9 mouse cellular contexts compared by ENCODE assay signal in the genomic region with DNA sequence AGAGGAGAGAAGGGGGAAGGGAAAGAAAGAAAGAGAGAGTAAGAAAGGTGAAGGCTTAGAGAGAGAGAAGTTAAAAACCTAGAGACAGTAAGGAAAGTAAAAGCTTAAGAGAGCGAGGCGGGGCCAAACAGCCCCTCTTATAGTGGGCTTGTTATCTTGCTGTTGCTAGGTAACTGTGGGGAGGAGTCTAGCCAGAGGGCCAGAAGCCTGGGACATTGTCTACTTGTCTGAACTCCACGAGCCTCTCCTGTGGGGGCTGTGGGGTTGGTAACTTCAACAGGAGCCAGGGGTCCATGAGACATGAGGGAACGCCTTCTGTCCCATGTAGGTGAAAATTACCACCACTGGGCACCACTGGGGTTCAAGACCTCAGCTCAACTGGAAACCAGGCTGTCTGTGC. TPM values are rescaled to one million over a fixed set of nuclear protein-coding genes. Genes with fewer than 3 reads are reported as not detected.
DNase-seq lines count a peak whose midpoint lies in the region; ATAC-seq and TF ChIP-seq lines count a peak whose summit lies in the region.
"Not testable (repeated sequence)": the region's sequence is repeated elsewhere in the genome, so short reads cannot be mapped to it uniquely, and the experiment has no call there.
"Had no signal": no experiment of that assay in that cellular context is flagged by ENCODE, and none has a peak within 500 bp of the region (broad histone marks: within the 10 kb centered on the region; RNA-seq: fewer than 3 reads in every experiment).

No protein-coding gene starts in this region.

- peak; percentile 26; the same call in 1 of the 2 replicates for TF ChIP-seq POLR2A in testis, adult 2 months (IDR thresholded peaks at IDR 0.05; ENCODE audit: control insufficient read depth, low read depth, low read length)

- 0 out of 2 replicates have a peak overlapping the region, but pooled peaks have one; percentile 21 for H3K9ac ChIP-seq in forebrain, embryonic 13.5 days
- not testable (repeated sequence) for H3K9ac ChIP-seq in hindbrain, embryonic 11.5 days (ENCODE audit: low read depth, low read length); midbrain, postnatal 0 days (replicated peaks; ENCODE audit: low read length, poor library complexity, severe bottlenecking)
- H3K9ac ChIP-seq in liver, postnatal 0 days (replicated peaks), result peak overlapping the region; percentile 11; the same call in 1 of the 2 replicates

- H3K27ac ChIP-seq in forebrain, embryonic 13.5 days, result peak overlapping the region; percentile 41; the same call in 1 of the 2 replicates
- peak overlapping the region; percentile 51 for H3K27ac ChIP-seq in hindbrain, embryonic 11.5 days (ENCODE audit: low read depth, low read length)
- H3K27ac ChIP-seq in limb, embryonic 10.5 days, result peak overlapping the region; percentile 80
- H3K27ac ChIP-seq in liver, postnatal 0 days (ENCODE audit: low read depth); midbrain, postnatal 0 days (ENCODE audit: low read depth, low read length); testis, adult 2 months (ENCODE audit: control insufficient read depth, insufficient read depth, low read depth, low read length): not testable (repeated sequence)

- not testable (repeated sequence) for H3K36me3 ChIP-seq in E14TG2a.4 (ENCODE audit: insufficient read depth, low read length); forebrain, embryonic 13.5 days (ENCODE audit: poor library complexity, severe bottlenecking); hindbrain, embryonic 11.5 days (ENCODE audit: control insufficient read depth, insufficient read depth, low read length); limb, embryonic 10.5 days; liver, postnatal 0 days (replicated peaks; ENCODE audit: insufficient read depth, low read length); midbrain, postnatal 0 days (ENCODE audit: insufficient read depth, low read length); testis, adult 2 months (ENCODE audit: control insufficient read depth, insufficient read depth, low read length)

- peaks cover 49% of the 10 kb centered on the region for H3K4me1 ChIP-seq in E14TG2a.4 (replicated peaks; ENCODE audit: low read depth, low read length)
- H3K4me1 ChIP-seq in forebrain, embryonic 13.5 days, result peaks cover 31% of the 10 kb centered on the region
- peaks cover 24% of the 10 kb centered on the region for H3K4me1 ChIP-seq in hindbrain, embryonic 11.5 days (replicated peaks; ENCODE audit: control insufficient read depth, insufficient read depth, low read length)
- peaks cover 35% of the 10 kb centered on the region for H3K4me1 ChIP-seq in limb, embryonic 10.5 days
- peaks cover 36% of the 10 kb centered on the region for H3K4me1 ChIP-seq in liver, postnatal 0 days (ENCODE audit: insufficient read depth)
- H3K4me1 ChIP-seq in midbrain, postnatal 0 days (ENCODE audit: insufficient read depth, low read length), result not testable (repeated sequence)
- H3K4me1 ChIP-seq in testis, adult 2 months (ENCODE audit: control insufficient read depth, insufficient read depth, low read length), result peaks cover 13% of the 10 kb centered on the region

- DNase-seq in embryo, embryonic 10.5 days (ENCODE audit: low spot score), result peak; percentile 78
- DNase-seq in hindbrain, embryonic 11.5 days (ENCODE audit: low spot score), result peak; percentile 55
- not testable (repeated sequence) for DNase-seq in limb, embryonic 10.5 days (ENCODE audit: low spot score); liver, postnatal 0 days; midbrain, postnatal 0 days (ENCODE audit: low spot score)

- 5% methylated on average over 4 of the region's 4 CpGs for WGBS in forebrain, embryonic 13.5 days
- WGBS in hindbrain, embryonic 11.5 days, result 10% methylated on average over 4 of the region's 4 CpGs
- WGBS in limb, embryonic 10.5 days, result 31% methylated on average over 4 of the region's 4 CpGs
- WGBS in liver, postnatal 0 days (ENCODE audit: insufficient replicate concordance), result 34% methylated on average over 4 of the region's 4 CpGs
- WGBS in midbrain, postnatal 0 days, result 17% methylated on average over 4 of the region's 4 CpGs

- ATAC-seq in forebrain, embryonic 13.5 days; liver, postnatal 0 days; midbrain, postnatal 0 days (ENCODE audit: low FRiP score): not testable (repeated sequence)
- peak; percentile 60 for ATAC-seq in hindbrain, embryonic 11.5 days (ENCODE audit: low FRiP score)

- not testable (repeated sequence) for H3K9me3 ChIP-seq in E14TG2a.4 (ENCODE audit: low read length); forebrain, embryonic 13.5 days (replicated peaks); hindbrain, embryonic 11.5 days (ENCODE audit: control insufficient read depth, low read length); limb, embryonic 10.5 days (replicated peaks); liver, postnatal 0 days (ENCODE audit: low read length); midbrain, postnatal 0 days (ENCODE audit: low read length)

- H3K27me3 ChIP-seq in E14TG2a.4 (ENCODE audit: insufficient read depth, low read length), result peaks cover 17% of the 10 kb centered on the region
- H3K27me3 ChIP-seq in forebrain, embryonic 13.5 days; hindbrain, embryonic 11.5 days (ENCODE audit: control insufficient read depth, insufficient read depth, low read length); liver, postnatal 0 days (ENCODE audit: insufficient read depth, low read length); midbrain, postnatal 0 days (ENCODE audit: insufficient read depth, low read length); testis, adult 2 months (ENCODE audit: control insufficient read depth, insufficient read depth, low read length): not testable (repeated sequence)
- H3K27me3 ChIP-seq in limb, embryonic 10.5 days (ENCODE audit: low read depth, poor library complexity, severe bottlenecking), result peaks cover 14% of the 10 kb centered on the region; the same call in 1 of the 2 replicates

- TF ChIP-seq EP300 in liver, postnatal 0 days (IDR thresholded peaks at IDR 0.05; ENCODE audit: low read depth), result not testable (repeated sequence)

- not testable (repeated sequence) for TF ChIP-seq CTCF in E14TG2a.4 (conservative IDR thresholded peaks at IDR 0.05; ENCODE audit: low read length); liver, postnatal 0 days (IDR thresholded peaks at IDR 0.05; ENCODE audit: low read depth); midbrain, postnatal 0 days (IDR thresholded peaks at IDR 0.05); testis, adult 2 months (IDR thresholded peaks at IDR 0.05; ENCODE audit: control insufficient read depth, insufficient read depth, insufficient replicate concordance, low read depth, low read length)

- H3K4me2 ChIP-seq in forebrain, embryonic 13.5 days, result peak overlapping the region; percentile 50
- H3K4me2 ChIP-seq in hindbrain, embryonic 11.5 days (replicated peaks; ENCODE audit: low read depth, low read length), result peak overlapping the region; percentile 6; the same call in 1 of the 2 replicates
- peak overlapping the region; percentile 67 for H3K4me2 ChIP-seq in liver, postnatal 0 days (ENCODE audit: low read depth, low read length)
- H3K4me2 ChIP-seq in midbrain, postnatal 0 days (ENCODE audit: low read depth, low read length, poor library complexity, severe bottlenecking), result 0 out of 2 replicates have a peak overlapping the region, but pooled peaks have one; percentile 30

- peak overlapping the region; percentile 75 for H3K4me3 ChIP-seq in E14TG2a.4 (replicated peaks; ENCODE audit: low read length)
- H3K4me3 ChIP-seq in forebrain, embryonic 13.5 days; hindbrain, embryonic 11.5 days (ENCODE audit: low read depth, low read length); liver, postnatal 0 days (ENCODE audit: low read depth, low read length); midbrain, postnatal 0 days (ENCODE audit: low read depth, low read length): not testable (repeated sequence)
- peak overlapping the region; percentile 44 for H3K4me3 ChIP-seq in limb, embryonic 10.5 days
- H3K4me3 ChIP-seq in testis, adult 2 months (ENCODE audit: control insufficient read depth, low read depth, low read length), result peak overlapping the region; percentile 75

RNA-seq across cellular contexts. Expression of a gene that starts 6.3 kb away (rescaled TPM):
- polyA plus RNA-seq in forebrain, embryonic 13.5 days (2015; fragmentation: Nextera tagmentation; extraction: Ambion mirVana), result 0.32 and 0.77 TPM in 2 replicates
- 0.52 and 1.1 TPM in 2 replicates for polyA plus RNA-seq in hindbrain, embryonic 11.5 days (2014; fragmentation: Nextera tagmentation; extraction: Ambion mirVana)
- polyA plus RNA-seq in limb, embryonic 10.5 days (2016; fragmentation: Nextera tagmentation; extraction: Ambion mirVana), result not detected in 2 replicates
- polyA plus RNA-seq in liver, postnatal 0 days (2015; fragmentation: Nextera tagmentation; extraction: Ambion mirVana), result 0.05 and 0.06 TPM in 2 replicates
- total RNA-seq in midbrain, postnatal 0 days (2014; rRNA removed), result 1.1 and 2.9 TPM in 2 replicates
- 2.1 and 2.5 TPM in 2 replicates for polyA plus RNA-seq in midbrain, postnatal 0 days (2015; fragmentation: Nextera tagmentation; extraction: Ambion mirVana)
- polyA plus RNA-seq in testis, adult 2 months (2012; rRNA removed), result 0.31 and 0.54 TPM in 2 replicates
- total RNA-seq: heart, adult 2 months had no signal

RNA-seq across cellular contexts. Expression of a gene that starts 7.0 kb away (rescaled TPM):
- polyA plus RNA-seq in forebrain, embryonic 13.5 days (2015; fragmentation: Nextera tagmentation; extraction: Ambion mirVana), result 0.84 and 0.97 TPM in 2 replicates
- polyA plus RNA-seq in hindbrain, embryonic 11.5 days (2014; fragmentation: Nextera tagmentation; extraction: Ambion mirVana), result 0.49 and 0.63 TPM in 2 replicates
- polyA plus RNA-seq in limb, embryonic 10.5 days (2016; fragmentation: Nextera tagmentation; extraction: Ambion mirVana), result 0.08 TPM in 1 of 2 replicates, not detected in the other
- 0.14 and 0.18 TPM in 2 replicates for polyA plus RNA-seq in liver, postnatal 0 days (2015; fragmentation: Nextera tagmentation; extraction: Ambion mirVana)
- 1.1 and 2.6 TPM in 2 replicates for total RNA-seq in midbrain, postnatal 0 days (2014; rRNA removed)
- 2.9 TPM in 2 replicates for polyA plus RNA-seq in midbrain, postnatal 0 days (2015; fragmentation: Nextera tagmentation; extraction: Ambion mirVana)
- polyA plus RNA-seq in testis, adult 2 months (2012; rRNA removed), result 0.73 and 1.1 TPM in 2 replicates

RNA-seq across cellular contexts. Expression of a gene that starts 23.8 kb away (rescaled TPM):
- polyA plus RNA-seq in forebrain, embryonic 13.5 days (2015; fragmentation: Nextera tagmentation; extraction: Ambion mirVana), result 58.3 and 59.2 TPM in 2 replicates
- polyA plus RNA-seq in hindbrain, embryonic 11.5 days (2014; fragmentation: Nextera tagmentation; extraction: Ambion mirVana), result 47.6 and 49.3 TPM in 2 replicates
- polyA plus RNA-seq in limb, embryonic 10.5 days (2016; fragmentation: Nextera tagmentation; extraction: Ambion mirVana), result 47.8 and 58.9 TPM in 2 replicates
- polyA plus RNA-seq in liver, postnatal 0 days (2015; fragmentation: Nextera tagmentation; extraction: Ambion mirVana), result 21.3 and 24.4 TPM in 2 replicates
- total RNA-seq in midbrain, postnatal 0 days (2014; rRNA removed), result 59.3 and 65.5 TPM in 2 replicates
- 57.1 and 64.1 TPM in 2 replicates for polyA plus RNA-seq in midbrain, postnatal 0 days (2015; fragmentation: Nextera tagmentation; extraction: Ambion mirVana)
- 154 and 171 TPM in 2 replicates for polyA plus RNA-seq in testis, adult 2 months (2012; rRNA removed)

RNA-seq across cellular contexts. Expression of a gene that starts 28.3 kb away (rescaled TPM):
- polyA plus RNA-seq in forebrain, embryonic 13.5 days (2015; fragmentation: Nextera tagmentation; extraction: Ambion mirVana), result 11.1 and 13.8 TPM in 2 replicates
- 1.9 and 2.1 TPM in 2 replicates for polyA plus RNA-seq in hindbrain, embryonic 11.5 days (2014; fragmentation: Nextera tagmentation; extraction: Ambion mirVana)
- polyA plus RNA-seq in limb, embryonic 10.5 days (2016; fragmentation: Nextera tagmentation; extraction: Ambion mirVana), result 0.44 and 0.81 TPM in 2 replicates
- 3.3 and 3.7 TPM in 2 replicates for polyA plus RNA-seq in liver, postnatal 0 days (2015; fragmentation: Nextera tagmentation; extraction: Ambion mirVana)
- 69.7 and 76.6 TPM in 2 replicates for total RNA-seq in midbrain, postnatal 0 days (2014; rRNA removed)
- 45.7 and 46.5 TPM in 2 replicates for polyA plus RNA-seq in midbrain, postnatal 0 days (2015; fragmentation: Nextera tagmentation; extraction: Ambion mirVana)
- 49.9 and 55.6 TPM in 2 replicates for polyA plus RNA-seq in testis, adult 2 months (2012; rRNA removed)

RNA-seq across cellular contexts. Expression of a gene that starts 46.2 kb away (rescaled TPM):
- 102 and 110 TPM in 2 replicates for polyA plus RNA-seq in forebrain, embryonic 13.5 days (2015; fragmentation: Nextera tagmentation; extraction: Ambion mirVana)
- 85.3 and 85.8 TPM in 2 replicates for polyA plus RNA-seq in hindbrain, embryonic 11.5 days (2014; fragmentation: Nextera tagmentation; extraction: Ambion mirVana)
- 78.2 and 89.8 TPM in 2 replicates for polyA plus RNA-seq in limb, embryonic 10.5 days (2016; fragmentation: Nextera tagmentation; extraction: Ambion mirVana)
- 16.8 and 18.7 TPM in 2 replicates for polyA plus RNA-seq in liver, postnatal 0 days (2015; fragmentation: Nextera tagmentation; extraction: Ambion mirVana)
- 221 and 264 TPM in 2 replicates for total RNA-seq in midbrain, postnatal 0 days (2014; rRNA removed)
- polyA plus RNA-seq in midbrain, postnatal 0 days (2015; fragmentation: Nextera tagmentation; extraction: Ambion mirVana), result 94.0 and 104 TPM in 2 replicates
- polyA plus RNA-seq in testis, adult 2 months (2012; rRNA removed), result 55.8 and 57.5 TPM in 2 replicates

Comparison
In these comparisons a context has a peak if more than half of its experiments do, and no peak if none do; other contexts are left out.
1. H3K4me2 ChIP-seq: peak in every context shown above with its lines; median percentile 67 in liver, postnatal 0 days; 50 in forebrain, embryonic 13.5 days; 30 in midbrain, postnatal 0 days; 6 in hindbrain, embryonic 11.5 days.